10 mouse cellular contexts compared by ENCODE assay signal in the genomic region with DNA sequence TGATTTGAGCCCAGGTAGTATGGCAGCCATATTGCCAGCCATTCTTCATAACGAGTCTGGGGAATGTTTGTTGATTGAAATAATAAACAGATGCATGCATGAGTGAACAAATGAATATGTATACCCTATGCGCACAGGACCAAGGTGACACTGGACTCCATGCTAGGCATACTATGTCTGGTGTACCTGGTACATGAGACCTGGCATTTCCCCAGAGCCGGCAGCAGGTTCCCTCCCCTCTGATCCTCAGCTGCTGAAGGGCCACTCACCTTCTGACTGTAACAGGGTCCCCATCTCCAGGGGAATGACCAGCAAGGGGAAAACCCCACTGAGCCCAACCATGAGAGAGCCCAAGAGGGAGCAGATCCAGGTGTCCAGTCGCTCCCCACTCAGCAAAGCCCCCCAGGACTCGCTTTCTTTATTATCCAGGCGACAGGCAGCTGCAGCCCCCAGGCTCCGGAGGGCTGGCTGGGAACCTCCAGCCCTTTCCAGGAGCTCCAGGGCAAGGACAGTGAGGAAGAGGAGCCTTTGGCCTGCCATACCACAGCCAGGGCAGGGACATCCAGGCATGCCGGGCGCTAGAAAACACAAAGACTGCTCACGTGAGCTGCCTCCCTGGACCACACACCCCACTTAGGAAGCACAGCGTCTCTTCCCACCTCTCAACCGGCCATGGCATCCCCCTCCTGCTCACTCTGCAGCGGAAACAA. TPM values are rescaled to one million over a fixed set of nuclear protein-coding genes. Genes with fewer than 3 reads are reported as not detected.
DNase-seq lines count a peak whose midpoint lies in the region; ATAC-seq and TF ChIP-seq lines count a peak whose summit lies in the region.
"Had no signal": no experiment of that assay in that cellular context is flagged by ENCODE, and none has a peak within 500 bp of the region (broad histone marks: within the 10 kb centered on the region; RNA-seq: fewer than 3 reads in every experiment).

No protein-coding gene starts in this region.

- peak overlapping the region; percentile 86 for H3K9ac ChIP-seq in heart, embryonic 14.5 days (ENCODE audit: low read length)
- peak overlapping the region; percentile 87 for H3K9ac ChIP-seq in hindbrain, embryonic 13.5 days
- no peak overlapping the region for H3K9ac ChIP-seq in liver, postnatal 0 days (replicated peaks)

- no peaks in the 10 kb centered on the region for H3K9me3 ChIP-seq in heart, embryonic 14.5 days (ENCODE audit: control insufficient read depth, low read length)
- H3K9me3 ChIP-seq in G1E (replicated peaks): no peaks in the 10 kb centered on the region
- no peaks in the 10 kb centered on the region for H3K9me3 ChIP-seq in hindbrain, embryonic 13.5 days
- H3K9me3 ChIP-seq in liver, postnatal 0 days (ENCODE audit: low read length): no peaks in the 10 kb centered on the region

- H3K27ac ChIP-seq in heart, embryonic 14.5 days (replicated peaks in 1 of 2; ENCODE audit: control insufficient read depth in 1 of 2, insufficient read depth in 1 of 2, low read depth in 2 of 2, low read length in 2 of 2): 0 out of 4 replicates have a peak overlapping the region, but pooled peaks of 1 of the 2 experiments have one; percentile 91
- H3K27ac ChIP-seq in hindbrain, embryonic 13.5 days: no peak overlapping the region
- no peak overlapping the region for H3K27ac ChIP-seq in liver, postnatal 0 days (ENCODE audit: low read depth)

- intact Hi-C loops in gastrocnemius, postnatal 14 days (cut with DNase I; ENCODE audit: low total_unique reads): no loop called here

- no peaks in the 10 kb centered on the region for H3K27me3 ChIP-seq in heart, embryonic 14.5 days (ENCODE audit: control insufficient read depth, insufficient read depth, low read length)
- H3K27me3 ChIP-seq in G1E (ENCODE audit: insufficient read depth, low read length): no peaks in the 10 kb centered on the region
- no peaks in the 10 kb centered on the region for H3K27me3 ChIP-seq in hindbrain, embryonic 13.5 days
- H3K27me3 ChIP-seq in liver, postnatal 0 days (ENCODE audit: insufficient read depth, low read length): no peaks in the 10 kb centered on the region

- no peak for DNase-seq in heart, adult 9 months (ENCODE audit: low spot score in 2 of 2)
- DNase-seq in G1E (ENCODE audit: low spot score): no peak
- no peak for DNase-seq in liver, postnatal 0 days
- DNase-seq in gastrocnemius, postnatal 14 days: no peak
- DNase-seq in yolk sac, embryonic 10.5 days (ENCODE audit: low spot score): no peak
- DNase-seq: adrenal gland, postnatal 14 days; lung, postnatal 36 days had no signal

- H3K36me3 ChIP-seq in heart, embryonic 14.5 days (ENCODE audit: control insufficient read depth, insufficient read depth, low read length): peaks cover 43% of the 10 kb centered on the region
- peaks cover 50% of the 10 kb centered on the region for H3K36me3 ChIP-seq in G1E (replicated peaks)
- H3K36me3 ChIP-seq in hindbrain, embryonic 13.5 days: peaks cover 34% of the 10 kb centered on the region
- peaks cover 15% of the 10 kb centered on the region for H3K36me3 ChIP-seq in liver, postnatal 0 days (replicated peaks; ENCODE audit: insufficient read depth, low read length)

- H3K4me2 ChIP-seq in heart, embryonic 14.5 days (ENCODE audit: low read length): peak overlapping the region; percentile 93
- H3K4me2 ChIP-seq in hindbrain, embryonic 13.5 days: peak overlapping the region; percentile 85
- peak overlapping the region; percentile 86; the same call in 1 of the 2 replicates for H3K4me2 ChIP-seq in liver, postnatal 0 days (ENCODE audit: low read depth, low read length)

- WGBS in heart, embryonic 14.5 days: 58% methylated on average over 13 of the region's 13 CpGs
- WGBS in hindbrain, embryonic 13.5 days: 58% methylated on average over 13 of the region's 13 CpGs
- WGBS in liver, postnatal 0 days (ENCODE audit: insufficient replicate concordance): 77% methylated on average over 13 of the region's 13 CpGs

- no peak for ATAC-seq in heart, embryonic 14.5 days (ENCODE audit: insufficient number of reproducible peaks, insufficient read depth, low FRiP score, low read depth)
- ATAC-seq in G1E (ENCODE audit: extremely low read depth, insufficient number of reproducible peaks, low FRiP score, poor library complexity, severe bottlenecking): no peak
- no peak for ATAC-seq in hindbrain, embryonic 13.5 days (ENCODE audit: low FRiP score)
- no peak for ATAC-seq in liver, postnatal 0 days
- ATAC-seq in monocyte, adult 5-6 weeks (replicated peaks; ENCODE audit: insufficient number of reproducible peaks, low FRiP score, low TSS enrichment, poor library complexity, severe bottlenecking): no peak

- no peak for TF ChIP-seq CTCF in G1E (IDR thresholded peaks at IDR 0.05; ENCODE audit: low read depth, low read length)
- TF ChIP-seq CTCF in liver, postnatal 0 days (IDR thresholded peaks at IDR 0.05; ENCODE audit: low read depth): no peak

- peaks cover 17 to 34% of the 10 kb centered on the region in 2 experiments for H3K4me1 ChIP-seq in heart, embryonic 14.5 days (ENCODE audit: control insufficient read depth in 2 of 2, insufficient read depth in 2 of 2, low read length in 2 of 2)
- H3K4me1 ChIP-seq in G1E (ENCODE audit: insufficient read depth, low read depth, low read length): peaks cover 47% of the 10 kb centered on the region
- peaks cover 36% of the 10 kb centered on the region for H3K4me1 ChIP-seq in hindbrain, embryonic 13.5 days (replicated peaks)
- peaks cover 22% of the 10 kb centered on the region for H3K4me1 ChIP-seq in liver, postnatal 0 days (ENCODE audit: insufficient read depth)

- peak overlapping the region; percentile 59 to 76 for H3K4me3 ChIP-seq in heart, embryonic 14.5 days (ENCODE audit: control insufficient read depth in 1 of 2, insufficient read depth in 1 of 2, low read depth in 1 of 2, low read length in 2 of 2)
- peak overlapping the region; percentile 34; the same call in 1 of the 2 replicates for H3K4me3 ChIP-seq in G1E (ENCODE audit: low read depth, low read length)
- H3K4me3 ChIP-seq in hindbrain, embryonic 13.5 days: peak overlapping the region; percentile 73
- H3K4me3 ChIP-seq in liver, postnatal 0 days (ENCODE audit: low read depth, low read length): no peak overlapping the region

- no peak for TF ChIP-seq EP300 in liver, postnatal 0 days (IDR thresholded peaks at IDR 0.05; ENCODE audit: low read depth)

RNA-seq across cellular contexts. Expression of a gene that starts 1.9 kb away (rescaled TPM):
- 50.6 and 52.0 TPM in 2 replicates for polyA plus RNA-seq in heart, embryonic 14.5 days (2014; fragmentation: Nextera tagmentation; extraction: Ambion mirVana)
- total RNA-seq in G1E (2014; fragmentation: Nextera tagmentation) (23.6 and 24.9 TPM in 2 replicates), G1E (2017) (8.6 and 12.7 TPM in 2 replicates)
- polyA plus RNA-seq in G1E (2012): 12.1 and 13.6 TPM in 2 replicates
- 28.1 and 29.4 TPM in 2 replicates for polyA plus RNA-seq in hindbrain, embryonic 13.5 days (2015; fragmentation: Nextera tagmentation; extraction: Ambion mirVana)
- polyA plus RNA-seq in liver, postnatal 0 days (2015; fragmentation: Nextera tagmentation; extraction: Ambion mirVana): 7.2 TPM in 2 replicates
- total RNA-seq in monocyte, adult 5-6 weeks (2017): 15.6 to 33.3 TPM (median 26.7 TPM) in 3 replicates
- total RNA-seq in gastrocnemius, postnatal 14 days (2021): 10 to 100 TPM; 21.7 to 25.9 TPM

RNA-seq across cellular contexts. Expression of a gene that starts 13.9 kb away (rescaled TPM):
- polyA plus RNA-seq in heart, embryonic 14.5 days (2014; fragmentation: Nextera tagmentation; extraction: Ambion mirVana): 4.8 and 5.1 TPM in 2 replicates
- total RNA-seq in G1E (2014; fragmentation: Nextera tagmentation) (79.8 and 99.2 TPM in 2 replicates), G1E (2017) (23.5 and 25.4 TPM in 2 replicates)
- 135 and 138 TPM in 2 replicates for polyA plus RNA-seq in G1E (2012)
- polyA plus RNA-seq in hindbrain, embryonic 13.5 days (2015; fragmentation: Nextera tagmentation; extraction: Ambion mirVana): 3.5 and 3.9 TPM in 2 replicates
- polyA plus RNA-seq in liver, postnatal 0 days (2015; fragmentation: Nextera tagmentation; extraction: Ambion mirVana): 31.7 and 35.5 TPM in 2 replicates
- total RNA-seq in monocyte, adult 5-6 weeks (2017): 306 to 616 TPM (median 505 TPM) in 3 replicates
- 1 to 10 TPM; 1.5 to 2.1 TPM for total RNA-seq in gastrocnemius, postnatal 14 days (2021)

RNA-seq across cellular contexts. Expression of a gene that starts 14.5 kb away (rescaled TPM):
- 275 and 293 TPM in 2 replicates for polyA plus RNA-seq in heart, embryonic 14.5 days (2014; fragmentation: Nextera tagmentation; extraction: Ambion mirVana)
- total RNA-seq in G1E (2014; fragmentation: Nextera tagmentation): 109 and 141 TPM in 2 replicates
- 280 and 333 TPM in 2 replicates for total RNA-seq in G1E (2017)
- polyA plus RNA-seq in G1E (2012): 151 and 165 TPM in 2 replicates
- polyA plus RNA-seq in hindbrain, embryonic 13.5 days (2015; fragmentation: Nextera tagmentation; extraction: Ambion mirVana): 238 and 241 TPM in 2 replicates
- polyA plus RNA-seq in liver, postnatal 0 days (2015; fragmentation: Nextera tagmentation; extraction: Ambion mirVana): 109 and 112 TPM in 2 replicates
- total RNA-seq in monocyte, adult 5-6 weeks (2017): 235 to 255 TPM (median 248 TPM) in 3 replicates
- 100 to 1,000 TPM; 279 to 288 TPM for total RNA-seq in gastrocnemius, postnatal 14 days (2021)

RNA-seq across cellular contexts. Expression of a gene that starts 32.9 kb away (rescaled TPM):
- 29.8 and 31.0 TPM in 2 replicates for polyA plus RNA-seq in heart, embryonic 14.5 days (2014; fragmentation: Nextera tagmentation; extraction: Ambion mirVana)
- total RNA-seq in G1E (2014; fragmentation: Nextera tagmentation): 1.8 TPM in 1 of 2 replicates, not detected in the other
- 3.4 and 4.4 TPM in 2 replicates for total RNA-seq in G1E (2017)
- polyA plus RNA-seq in G1E (2012): 2.3 and 3.7 TPM in 2 replicates
- polyA plus RNA-seq in hindbrain, embryonic 13.5 days (2015; fragmentation: Nextera tagmentation; extraction: Ambion mirVana): 0.99 and 1.6 TPM in 2 replicates
- 1.6 and 1.8 TPM in 2 replicates for polyA plus RNA-seq in liver, postnatal 0 days (2015; fragmentation: Nextera tagmentation; extraction: Ambion mirVana)
- 4.3 TPM in 1 of 3 replicates, not detected in the others for total RNA-seq in monocyte, adult 5-6 weeks (2017)
- 10 to 100 TPM; 22.4 to 23.0 TPM for total RNA-seq in gastrocnemius, postnatal 14 days (2021)

RNA-seq across cellular contexts. Expression of a gene that starts 49.6 kb away (rescaled TPM):
- polyA plus RNA-seq in heart, embryonic 14.5 days (2014; fragmentation: Nextera tagmentation; extraction: Ambion mirVana): 789 and 806 TPM in 2 replicates
- total RNA-seq in G1E (2014; fragmentation: Nextera tagmentation) (not detected in 2 replicates), G1E (2017) (under 0.01 TPM in 1 of 2 replicates, not detected in the other)
- not detected in 2 replicates for polyA plus RNA-seq in G1E (2012)
- 0.23 and 0.58 TPM in 2 replicates for polyA plus RNA-seq in hindbrain, embryonic 13.5 days (2015; fragmentation: Nextera tagmentation; extraction: Ambion mirVana)
- polyA plus RNA-seq in liver, postnatal 0 days (2015; fragmentation: Nextera tagmentation; extraction: Ambion mirVana): 0.04 TPM in 2 replicates
- 1.4 to 5.2 TPM (median 3.7 TPM) in 3 replicates for total RNA-seq in monocyte, adult 5-6 weeks (2017)
- under 1 TPM in 1 of 2 experiments, not detected in 1; 0.09 TPM for total RNA-seq in gastrocnemius, postnatal 14 days (2021)
- total RNA-seq: adrenal gland, postnatal 14 days had no signal
